Mouse (Mus musculus) cerebellum, adult 2 months (tissue): Measurements from ENCODE around the gene Tmem161a. TPM values are rescaled to one million over a fixed set of nuclear protein-coding genes. Genes with fewer than 3 reads are reported as not detected.
A peak's percentile ranks its signal among the peaks of the same experiment; 100 is the strongest.

Experiments
- DNase-seq, 2 experiments: peaks; one replicate each; pipeline ENCODE4 v3.0.0; 2021
- H3K27ac ChIP-seq: fragments of 200-500 bp; 2 replicates; pipeline ENCODE4 v1.5.1; 2012; ENCODE audit warnings: low read length, control low read depth, inconsistent platforms; ENCODE audit not compliant: insufficient read depth
- H3K27me3 ChIP-seq: fragments of 200-500 bp; 2 replicates; pipeline ENCODE4 v1.6.1; 2012; ENCODE audit warnings: inconsistent platforms, mild to moderate bottlenecking, low read length, moderate library complexity; ENCODE audit not compliant: control insufficient read depth, insufficient read depth
- H3K4me1 ChIP-seq: fragments of 200-500 bp; 2 replicates; pipeline ENCODE4 v1.6.1; 2011; ENCODE audit warnings: low read length; ENCODE audit not compliant: control insufficient read depth, insufficient read depth
- H3K4me3 ChIP-seq: fragments of 200-500 bp; replicated peaks from 2 replicates; pipeline ENCODE3; 2011; ENCODE audit warnings: mild to moderate bottlenecking, low read depth, low read length, control low read depth; ENCODE audit not compliant: insufficient read depth
- CTCF ChIP-seq: fragments of 200-500 bp; IDR thresholded peaks from 2 replicates; pipeline ENCODE4 v1.5.1; 2011; ENCODE audit warnings: low read depth, mild to moderate bottlenecking, control low read depth, low read length, moderate library complexity, borderline replicate concordance; ENCODE audit not compliant: insufficient read depth
- POLR2A ChIP-seq: fragments of 200-500 bp; IDR thresholded peaks from 2 replicates; pipeline ENCODE4 v1.6.1; 2011; ENCODE audit warnings: low read length, control low read depth, borderline replicate concordance; ENCODE audit not compliant: insufficient read depth
- WGBS: fragments of 180-500 bp; shearing (Covaris S2); methylation state at CpG from one replicate; pipeline ENCODE4 v1.1.7; 2018; 5-methylcytosine and 5-hydroxymethylcytosine counted together
- polyA plus RNA-seq: library from polyadenylated mRNA; depleted of rRNA; stranded (reverse); fragments of >200 nt; gene quantifications from 2 replicates; pipeline ENCODE4 v1.2.3, GENCODE M21; 2012

Tmem161a gene
- polyA plus RNA-seq, 1 experiment, result 66.0 TPM

- DNase-seq, result no peak
- no peaks in the 10 kb centered on the region for H3K4me1 ChIP-seq
- no peak overlapping the region for H3K4me3 ChIP-seq
- H3K27ac ChIP-seq, result no peak overlapping the region
- H3K27me3 ChIP-seq, result no peaks in the 10 kb centered on the region
- 19% methylated on average over 2 of the region's 2 CpGs for WGBS
- TF ChIP-seq POLR2A (no peak), CTCF (no peak)
Measured at GRCm38 (mm10) chr8:70181903-70182252, 9.7 kb downstream of the Tmem161a start.

- Histone ChIP-seq H3K4me3 (no peak overlapping the region), H3K27me3 (no peaks in the 10 kb centered on the region), H3K4me1 (no peaks in the 10 kb centered on the region), H3K27ac (no peak overlapping the region)
- 86% methylated on average over 4 of the region's 4 CpGs for WGBS
- no peak for TF ChIP-seq CTCF
- TF ChIP-seq POLR2A, result no peak
- no peak for DNase-seq
Measured at GRCm38 (mm10) chr8:70183194-70183593, 11.0 kb downstream of the Tmem161a start.

- no peak for DNase-seq
- no peaks in the 10 kb centered on the region for H3K27me3 ChIP-seq
- no peak overlapping the region for H3K27ac ChIP-seq
- no peaks in the 10 kb centered on the region for H3K4me1 ChIP-seq
- WGBS, result 69% methylated on average over 7 of the region's 7 CpGs
- no peak overlapping the region for H3K4me3 ChIP-seq
- TF ChIP-seq POLR2A (no peak), CTCF (no peak)
Measured at GRCm38 (mm10) chr8:70188707-70189106, 16.6 kb downstream of the Tmem161a start.

GRCm38 (mm10) chr8:70193238-70193637 is 21.1 kb downstream of the Tmem161a start:
- WGBS, result 68% methylated on average over 5 of the region's 5 CpGs
- Histone ChIP-seq H3K4me1 (peaks cover 7% of the 10 kb centered on the region), H3K27ac (no peak overlapping the region), H3K27me3 (no peaks in the 10 kb centered on the region), H3K4me3 (no peak overlapping the region)
- TF ChIP-seq CTCF, result no peak
- no peak for TF ChIP-seq POLR2A
- no peak for DNase-seq

GRCm38 (mm10) chr8:70194191-70194590 is 22.0 kb downstream of the Tmem161a start:
- 83% methylated on average over 3 of the region's 3 CpGs for WGBS
- no peak for TF ChIP-seq CTCF
- TF ChIP-seq POLR2A, result no peak
- Histone ChIP-seq H3K4me3 (no peak overlapping the region), H3K27me3 (no peaks in the 10 kb centered on the region), H3K4me1 (peaks cover 7% of the 10 kb centered on the region), H3K27ac (no peak overlapping the region)
- no peak for DNase-seq

GRCm38 (mm10) chr8:70195762-70196161 is 23.6 kb downstream of the Tmem161a start:
- no peak for TF ChIP-seq POLR2A
- TF ChIP-seq CTCF, result no peak
- Histone ChIP-seq H3K4me3 (no peak overlapping the region), H3K27me3 (no peaks in the 10 kb centered on the region), H3K27ac (no peak overlapping the region), H3K4me1 (peaks cover 23% of the 10 kb centered on the region)
- WGBS, result 96% methylated on average over 2 of the region's 2 CpGs
- DNase-seq, result no peak

- no peak overlapping the region for H3K27ac ChIP-seq
- no peak for DNase-seq
- peaks cover 40% of the 10 kb centered on the region for H3K4me1 ChIP-seq
- H3K4me3 ChIP-seq, result no peak overlapping the region
- no peaks in the 10 kb centered on the region for H3K27me3 ChIP-seq
- TF ChIP-seq POLR2A, result no peak
- TF ChIP-seq CTCF, result no peak
- WGBS, result 54% methylated on average over 7 of the region's 7 CpGs
Measured at GRCm38 (mm10) chr8:70197603-70198002, 25.4 kb downstream of the Tmem161a start.

- Histone ChIP-seq H3K27ac (peak overlapping the region; percentile 54), H3K27me3 (no peaks in the 10 kb centered on the region), H3K4me1 (peaks cover 50% of the 10 kb centered on the region), H3K4me3 (no peak overlapping the region)
- peak; percentile 69 to 74 for DNase-seq
- TF ChIP-seq POLR2A, result no peak
- TF ChIP-seq CTCF, result peak; percentile 71
- WGBS, result 6% methylated on average over 5 of the region's 5 CpGs
Measured at GRCm38 (mm10) chr8:70200098-70200681, 28.0 kb downstream of the Tmem161a start.
